Mouse (Mus musculus) ES-Bruce4 (cell line): Measurements from ENCODE around the gene Txk. TPM values are rescaled to one million over a fixed set of nuclear protein-coding genes. Genes with fewer than 3 reads are reported as not detected.

ENCODE experiments used
- H3K27ac ChIP-seq: 2 replicates; pipeline ENCODE4 v1.5.1; 2012; ENCODE audit warnings: low read length, inconsistent platforms; ENCODE audit not compliant: insufficient read depth
- H3K27me3 ChIP-seq: 2 replicates; pipeline ENCODE4 v1.6.1; 2012; ENCODE audit warnings: mild to moderate bottlenecking, low read length, inconsistent platforms; ENCODE audit not compliant: control insufficient read depth, poor library complexity, insufficient read depth, severe bottlenecking
- H3K36me3 ChIP-seq: 2 replicates; pipeline ENCODE4 v1.6.1; 2012; ENCODE audit warnings: inconsistent platforms, mild to moderate bottlenecking, low read length, moderate library complexity; ENCODE audit not compliant: control insufficient read depth, poor library complexity, insufficient read depth, severe bottlenecking
- H3K4me1 ChIP-seq: one replicate; pipeline ENCODE4 v1.8.1; 2011; ENCODE audit warnings: low read length; ENCODE audit not compliant: control insufficient read depth, insufficient read depth
- H3K4me3 ChIP-seq: 2 replicates; pipeline ENCODE4 v1.5.1; 2011; ENCODE audit warnings: low read depth, mild to moderate bottlenecking, low read length
- H3K9ac ChIP-seq: 2 replicates; pipeline ENCODE4 v1.6.1; 2012; ENCODE audit warnings: low read depth, mild to moderate bottlenecking, inconsistent platforms; ENCODE audit not compliant: poor library complexity, severe bottlenecking
- H3K9me3 ChIP-seq: replicated peaks from 2 replicates; pipeline ENCODE4 v1.6.1; 2012; ENCODE audit warnings: mild to moderate bottlenecking, low read length, inconsistent platforms; ENCODE audit not compliant: control insufficient read depth, poor library complexity, insufficient read depth, severe bottlenecking
- CTCF ChIP-seq: IDR thresholded peaks from one replicate; pipeline ENCODE4 v1.8.1; 2011; ENCODE audit warnings: low read depth, low read length
- EP300 ChIP-seq: IDR thresholded peaks from 2 replicates; pipeline ENCODE4 v1.6.1; 2011; ENCODE audit warnings: low read depth, low read length; ENCODE audit not compliant: insufficient read depth
- POLR2A ChIP-seq: IDR thresholded peaks from one replicate; pipeline ENCODE4 v1.8.1; 2011; ENCODE audit warnings: low read length; ENCODE audit not compliant: insufficient read depth
- polyA plus RNA-seq: library from polyadenylated mRNA; stranded (reverse); fragments of >200 nt; gene quantifications from 2 replicates; pipeline ENCODE4 v1.2.4, GENCODE M21; 2011; ENCODE audit warnings: low read depth; ENCODE audit not compliant: missing spikeins, insufficient read depth, insufficient read length

The Txk gene
- polyA plus RNA-seq, 1 experiment, result not detected

DNA sequence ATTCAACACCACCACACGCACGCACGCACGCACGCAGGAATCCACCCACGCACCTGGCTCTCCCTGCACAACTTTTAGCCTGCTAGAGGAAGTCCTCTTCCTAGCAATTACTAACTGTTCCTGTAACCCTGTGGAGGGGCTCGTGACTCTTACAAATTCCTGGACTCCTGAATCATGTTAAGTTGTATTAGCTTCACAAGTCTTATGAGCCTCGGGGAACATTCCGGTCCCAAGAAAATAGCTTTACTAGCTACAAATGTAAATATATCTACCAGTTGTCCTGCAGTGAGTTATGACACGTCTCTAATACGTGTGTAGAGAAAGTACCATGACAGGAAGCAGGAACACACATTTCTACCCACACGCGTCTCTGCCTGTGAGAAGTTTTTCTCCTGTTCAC, 43.1 kb downstream of the Txk start:
- Histone ChIP-seq H3K9me3 (0 out of 2 replicates have a peak, but pooled peaks cover 2% of the 10 kb centered on the region), H3K4me1 (no peaks in the 10 kb centered on the region), H3K27ac (no peak overlapping the region), H3K27me3 (no peaks in the 10 kb centered on the region), H3K4me3 (no peak overlapping the region), H3K9ac (no peak overlapping the region), H3K36me3 (no peaks in the 10 kb centered on the region)
- TF ChIP-seq POLR2A (no peak), EP300 (no peak), CTCF (no peak)

DNA sequence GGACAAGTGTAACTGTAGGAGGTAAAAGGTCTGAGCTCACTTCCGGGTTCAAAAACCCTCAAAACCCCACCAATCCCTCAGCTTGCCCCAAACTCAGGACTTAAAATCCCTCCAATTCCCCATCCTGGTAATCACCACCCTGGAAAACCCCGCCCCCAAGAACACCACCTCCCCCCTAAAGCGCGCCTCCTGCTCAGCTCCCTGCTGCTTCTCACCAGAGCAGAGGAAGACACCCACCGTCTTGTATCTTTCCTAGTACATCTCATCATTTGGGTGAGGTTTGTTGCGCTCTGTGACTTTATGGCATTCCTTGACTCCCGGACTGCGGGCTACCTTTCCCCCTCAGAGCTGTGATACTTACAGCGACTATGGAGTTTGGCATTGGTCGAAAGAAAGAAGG, 45.9 kb downstream of the Txk start:
- Histone ChIP-seq H3K27me3 (no peaks in the 10 kb centered on the region), H3K27ac (no peak overlapping the region), H3K4me3 (no peak overlapping the region), H3K9me3 (0 out of 2 replicates have a peak, but pooled peaks cover 2% of the 10 kb centered on the region), H3K9ac (no peak overlapping the region), H3K4me1 (no peaks in the 10 kb centered on the region), H3K36me3 (no peaks in the 10 kb centered on the region)
- TF ChIP-seq EP300, result no peak
- no peak for TF ChIP-seq CTCF
- TF ChIP-seq POLR2A, result no peak

DNA sequence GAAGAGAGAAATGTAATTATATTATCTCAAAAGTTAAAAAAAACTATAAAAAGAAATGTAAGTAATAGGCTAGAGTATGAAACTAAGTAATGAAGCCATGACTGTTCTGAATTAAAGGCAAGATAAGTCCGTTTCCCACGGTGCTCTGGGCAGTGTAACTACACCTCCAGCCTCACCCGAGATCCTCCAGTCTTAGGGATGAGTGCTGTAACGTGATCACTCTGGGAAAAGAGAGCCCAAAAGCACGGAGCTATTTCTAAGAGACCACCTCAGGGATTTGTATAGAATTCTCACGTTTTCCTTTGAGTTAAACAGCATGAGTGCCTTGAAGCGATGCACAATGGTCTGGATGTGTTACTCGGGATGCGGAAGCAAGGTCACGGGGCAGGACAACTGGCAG, 46.5 kb downstream of the Txk start:
- Histone ChIP-seq H3K27ac (no peak overlapping the region), H3K4me1 (no peaks in the 10 kb centered on the region)
- TF ChIP-seq POLR2A (no peak), CTCF (no peak), EP300 (no peak)

DNA sequence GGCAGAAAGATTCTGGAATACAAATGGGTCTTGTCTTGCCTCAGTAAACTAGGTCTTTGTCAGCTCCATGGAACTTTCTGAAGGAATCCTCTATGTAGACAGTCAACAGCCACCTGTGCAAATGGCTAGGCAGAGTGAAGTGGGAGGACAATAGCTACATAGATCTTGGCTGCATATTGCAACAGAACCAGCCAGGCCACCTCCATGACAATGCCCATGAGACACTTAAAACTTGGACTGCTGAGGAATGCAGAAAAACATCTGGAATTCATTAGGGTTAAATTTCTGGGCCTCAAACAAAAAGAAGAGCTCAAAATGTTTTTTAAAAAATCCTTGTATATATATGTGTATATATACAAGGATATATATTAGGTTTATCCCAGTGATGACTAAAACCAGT, 50.4 kb downstream of the Txk start:
- no peak overlapping the region for H3K9ac ChIP-seq
- H3K4me1 ChIP-seq, result no peaks in the 10 kb centered on the region
- no peak for TF ChIP-seq CTCF
- no peak for TF ChIP-seq EP300
- no peak for TF ChIP-seq POLR2A
- no peaks in the 10 kb centered on the region for H3K36me3 ChIP-seq
- H3K9me3 ChIP-seq, result 0 out of 2 replicates have a peak, but pooled peaks cover 2% of the 10 kb centered on the region
- H3K27me3 ChIP-seq, result no peaks in the 10 kb centered on the region
- no peak overlapping the region for H3K27ac ChIP-seq
- H3K4me3 ChIP-seq, result no peak overlapping the region

More for the DNA sequence above, 46.5 kb downstream of the Txk start:
- 0 out of 2 replicates have a peak, but pooled peaks cover 2% of the 10 kb centered on the region for H3K9me3 ChIP-seq
- no peak overlapping the region for H3K4me3 ChIP-seq
- H3K27me3 ChIP-seq, result no peaks in the 10 kb centered on the region
- H3K36me3 ChIP-seq, result no peaks in the 10 kb centered on the region
- H3K9ac ChIP-seq, result no peak overlapping the region

DNA sequence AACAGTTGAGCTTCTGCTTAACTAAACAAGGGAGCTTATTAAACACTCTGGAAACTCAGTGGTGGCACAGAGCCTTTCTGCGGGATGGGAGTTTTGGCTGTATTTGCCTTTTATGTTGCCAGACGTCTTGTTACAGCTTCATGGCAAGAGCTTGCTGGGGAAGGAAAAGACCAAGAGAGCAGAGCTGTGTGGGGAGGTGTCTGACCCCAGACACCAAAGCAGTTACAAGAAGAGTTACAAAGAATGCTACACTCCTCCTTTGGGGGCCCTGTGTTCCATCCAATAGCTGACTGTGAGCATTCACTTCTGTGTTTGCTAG, 53.1 kb downstream of the Txk start:
- TF ChIP-seq EP300 (no peak), CTCF (no peak), POLR2A (no peak)
- Histone ChIP-seq H3K9me3 (no peaks in the 10 kb centered on the region), H3K27me3 (no peaks in the 10 kb centered on the region)

DNA sequence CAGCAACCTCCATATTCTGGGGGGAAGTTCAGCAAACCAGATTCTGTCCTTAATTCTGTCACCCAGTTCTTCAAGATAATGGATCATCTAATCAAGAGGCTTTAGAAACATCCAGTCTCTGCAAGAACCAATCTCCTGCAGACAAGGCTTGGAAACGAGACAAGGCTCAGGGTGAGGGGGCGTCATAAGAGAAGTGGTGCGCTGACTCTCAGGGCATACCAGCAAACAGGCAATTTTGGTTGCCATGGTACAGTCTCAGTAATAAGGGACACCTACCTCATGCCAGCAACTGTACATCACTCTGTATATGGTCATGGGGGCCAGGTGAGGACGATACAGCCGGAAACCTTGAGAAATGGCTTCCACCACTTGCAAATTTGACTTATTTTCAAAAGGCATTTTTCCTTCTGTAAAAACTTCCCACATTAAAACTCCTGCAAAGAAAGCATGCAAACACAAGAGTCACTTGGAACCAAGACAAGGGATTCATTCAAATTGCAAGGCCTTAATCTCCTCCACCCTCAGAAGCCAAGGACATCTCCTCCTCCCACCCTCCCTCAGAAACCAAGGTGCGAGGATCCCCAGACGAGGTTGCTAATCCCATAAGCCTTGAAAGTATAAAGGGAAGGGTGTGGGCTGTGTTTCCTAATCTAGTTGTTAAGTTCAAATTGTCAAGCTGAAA, 53.6 kb downstream of the Txk start:
- no peaks in the 10 kb centered on the region for H3K27me3 ChIP-seq
- no peak overlapping the region for H3K4me3 ChIP-seq
- no peaks in the 10 kb centered on the region for H3K36me3 ChIP-seq
- H3K9ac ChIP-seq, result no peak overlapping the region
- TF ChIP-seq POLR2A (no peak), CTCF (no peak), EP300 (no peak)
- no peaks in the 10 kb centered on the region for H3K9me3 ChIP-seq
- H3K27ac ChIP-seq, result no peak overlapping the region
- H3K4me1 ChIP-seq, result no peaks in the 10 kb centered on the region

More for the DNA sequence above, 53.1 kb downstream of the Txk start:
- H3K9ac ChIP-seq, result no peak overlapping the region
- no peaks in the 10 kb centered on the region for H3K36me3 ChIP-seq
- no peak overlapping the region for H3K27ac ChIP-seq
- H3K4me1 ChIP-seq, result no peaks in the 10 kb centered on the region
- H3K4me3 ChIP-seq, result no peak overlapping the region
